Mouse (Mus musculus): ENCODE results near the gene Fgd3. TPM values are rescaled to one million over a fixed set of nuclear protein-coding genes. Genes with fewer than 3 reads are reported as not detected.

The Fgd3 gene
- total and polyA plus RNA-seq, 3 experiments, result 4.1 to 11.2 (median 4.7) TPM

DNA sequence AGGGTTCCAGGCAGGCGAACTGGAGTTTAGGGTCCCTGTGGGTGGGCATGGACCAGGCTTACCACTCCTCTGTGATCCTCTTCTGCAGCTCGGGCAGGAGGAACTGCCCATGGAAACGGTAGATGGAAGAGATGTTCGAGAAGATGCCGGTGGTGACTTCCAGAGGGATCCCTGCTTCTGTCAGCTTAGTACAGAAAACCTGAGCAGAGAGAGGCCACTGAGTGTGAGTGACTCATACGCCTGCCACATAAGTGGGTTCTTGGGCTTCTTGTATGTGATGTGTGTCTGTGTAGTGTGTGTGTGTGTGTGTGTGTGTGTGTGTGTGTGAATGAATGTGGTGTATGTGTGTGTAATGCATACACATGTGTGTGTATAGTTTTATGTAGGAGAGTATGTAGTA is 32.9 kb downstream of the Fgd3 start:
- ATAC-seq (ENCODE audit: extremely low read depth, insufficient number of reproducible peaks, low FRiP score, poor library complexity, severe bottlenecking) (no peak), DNase-seq (ENCODE audit: low spot score) (no peak)
- Histone ChIP-seq H3K27me3 (ENCODE audit: insufficient read depth, low read length) (no peaks in the 10 kb centered on the region; the same call in 1 of the 2 replicates), H3K36me3 (replicated peaks) (peaks cover 89% of the 10 kb centered on the region), H3K4me3 (ENCODE audit: low read depth, low read length) (no peak overlapping the region; the same call in 1 of the 2 replicates), H3K9me3 (replicated peaks) (no peaks in the 10 kb centered on the region), H3K4me1 (ENCODE audit: insufficient read depth, low read depth, low read length) (no peaks in the 10 kb centered on the region)
- TF ChIP-seq GATA2 (IDR thresholded peaks at IDR 0.05; ENCODE audit: borderline replicate concordance, low read depth, low read length) (no peak), CTCF (IDR thresholded peaks at IDR 0.05; ENCODE audit: low read depth, low read length) (no peak), GATA1 (IDR thresholded peaks at IDR 0.05; ENCODE audit: borderline replicate concordance, low read length) (no peak), POLR2AphosphoS5 (IDR thresholded peaks at IDR 0.05; ENCODE audit: insufficient replicate concordance, low read depth, low read length) (no peak), TAL1 (conservative IDR thresholded peaks at IDR 0.05; ENCODE audit: low read depth, low read length) (no peak)

DNA sequence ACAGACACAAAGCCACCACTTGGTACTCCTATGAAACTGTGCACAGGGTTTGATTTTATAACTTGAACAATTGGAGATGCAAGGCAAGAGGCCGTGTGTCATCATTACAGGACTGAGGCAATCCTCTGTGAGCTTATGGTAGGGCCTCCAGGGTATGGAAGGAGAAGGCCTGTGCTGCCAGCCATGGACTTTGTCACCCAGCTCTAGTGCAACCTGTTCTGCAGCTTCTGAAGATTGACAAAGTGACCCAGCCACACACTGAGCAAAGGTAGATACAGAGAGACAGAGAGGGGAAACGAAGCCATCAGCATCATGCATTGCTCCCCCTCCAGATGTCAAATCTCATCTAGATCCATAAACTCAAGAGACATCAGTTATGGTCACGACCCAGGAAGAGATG is 33.4 kb downstream of the Fgd3 start:
- Histone ChIP-seq H3K9me3 (replicated peaks) (no peaks in the 10 kb centered on the region), H3K4me3 (ENCODE audit: low read depth, low read length) (no peak overlapping the region), H3K36me3 (replicated peaks) (peaks cover 89% of the 10 kb centered on the region), H3K4me1 (ENCODE audit: insufficient read depth, low read depth, low read length) (no peaks in the 10 kb centered on the region), H3K27me3 (ENCODE audit: insufficient read depth, low read length) (no peaks in the 10 kb centered on the region; the same call in 1 of the 2 replicates)
- ATAC-seq (ENCODE audit: extremely low read depth, insufficient number of reproducible peaks, low FRiP score, poor library complexity, severe bottlenecking), result no peak
- no peak for DNase-seq (ENCODE audit: low spot score)
- TF ChIP-seq GATA2 (IDR thresholded peaks at IDR 0.05; ENCODE audit: borderline replicate concordance, low read depth, low read length), result no peak

DNA sequence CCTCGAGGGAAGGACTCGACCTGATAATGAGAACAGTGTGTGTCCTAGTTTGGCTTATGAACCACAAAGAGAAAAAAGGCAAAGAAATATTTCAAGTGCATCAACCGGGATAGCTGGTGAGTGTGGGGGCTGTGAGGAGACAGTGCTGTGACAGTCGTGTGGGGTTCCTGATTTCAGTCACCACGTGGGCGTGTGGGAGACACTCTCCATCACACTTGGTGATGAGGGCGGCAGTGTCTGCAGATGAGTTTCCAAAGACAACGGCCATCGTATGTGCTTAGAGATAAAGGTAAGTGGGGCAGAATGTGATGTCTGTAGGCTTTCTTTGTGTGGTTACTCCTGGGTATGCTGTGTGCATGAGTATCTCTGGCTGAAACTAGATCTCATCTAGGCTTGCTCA is 36.4 kb downstream of the Fgd3 start:
- DNase-seq (ENCODE audit: low spot score) (no peak), ATAC-seq (ENCODE audit: extremely low read depth, insufficient number of reproducible peaks, low FRiP score, poor library complexity, severe bottlenecking) (no peak)
- H3K9me3 ChIP-seq (replicated peaks), result no peaks in the 10 kb centered on the region; the same call in 1 of the 2 replicates
- no peak overlapping the region for H3K4me3 ChIP-seq (ENCODE audit: low read depth, low read length)
- H3K27me3 ChIP-seq (ENCODE audit: insufficient read depth, low read length), result no peaks in the 10 kb centered on the region; the same call in 1 of the 2 replicates
- H3K36me3 ChIP-seq (replicated peaks), result peaks cover 92% of the 10 kb centered on the region
- TF ChIP-seq POLR2AphosphoS5 (IDR thresholded peaks at IDR 0.05; ENCODE audit: insufficient replicate concordance, low read depth, low read length), result no peak
- no peak for TF ChIP-seq GATA1 (IDR thresholded peaks at IDR 0.05; ENCODE audit: borderline replicate concordance, low read length)
- TF ChIP-seq GATA2 (IDR thresholded peaks at IDR 0.05; ENCODE audit: borderline replicate concordance, low read depth, low read length), result no peak
- TF ChIP-seq CTCF (IDR thresholded peaks at IDR 0.05; ENCODE audit: low read depth, low read length), result no peak
- TF ChIP-seq TAL1 (conservative IDR thresholded peaks at IDR 0.05; ENCODE audit: low read depth, low read length), result no peak
- H3K4me1 ChIP-seq (ENCODE audit: insufficient read depth, low read depth, low read length), result no peaks in the 10 kb centered on the region

GRCm38 (mm10) chr13:49282168-49282567 is 37.9 kb downstream of the Fgd3 start:
- Histone ChIP-seq H3K27me3 (ENCODE audit: insufficient read depth, low read length) (no peaks in the 10 kb centered on the region), H3K9me3 (replicated peaks) (no peaks in the 10 kb centered on the region; the same call in 1 of the 2 replicates), H3K4me1 (ENCODE audit: insufficient read depth, low read depth, low read length) (no peaks in the 10 kb centered on the region), H3K4me3 (ENCODE audit: low read depth, low read length) (no peak overlapping the region), H3K36me3 (replicated peaks) (peaks cover 91% of the 10 kb centered on the region)
- ATAC-seq (ENCODE audit: extremely low read depth, insufficient number of reproducible peaks, low FRiP score, poor library complexity, severe bottlenecking) (no peak), DNase-seq (ENCODE audit: low spot score) (no peak)
- TF ChIP-seq POLR2AphosphoS5 (IDR thresholded peaks at IDR 0.05; ENCODE audit: insufficient replicate concordance, low read depth, low read length), result no peak
- no peak for TF ChIP-seq GATA1 (IDR thresholded peaks at IDR 0.05; ENCODE audit: borderline replicate concordance, low read length)
- no peak for TF ChIP-seq CTCF (IDR thresholded peaks at IDR 0.05; ENCODE audit: low read depth, low read length)
- TF ChIP-seq GATA2 (IDR thresholded peaks at IDR 0.05; ENCODE audit: borderline replicate concordance, low read depth, low read length), result no peak
- TF ChIP-seq TAL1 (conservative IDR thresholded peaks at IDR 0.05; ENCODE audit: low read depth, low read length), result no peak

GRCm38 (mm10) chr13:49271831-49272765 is 48.0 kb downstream of the Fgd3 start:
- no peak for TF ChIP-seq GATA2 (IDR thresholded peaks at IDR 0.05; ENCODE audit: borderline replicate concordance, low read depth, low read length)
- DNase-seq (ENCODE audit: low spot score) (no peak), ATAC-seq (ENCODE audit: extremely low read depth, insufficient number of reproducible peaks, low FRiP score, poor library complexity, severe bottlenecking) (peak; percentile 55)
- Histone ChIP-seq H3K27me3 (ENCODE audit: insufficient read depth, low read length) (peaks cover 7% of the 10 kb centered on the region; the same call in 1 of the 2 replicates), H3K4me3 (ENCODE audit: low read depth, low read length) (no peak overlapping the region), H3K9me3 (replicated peaks) (no peaks in the 10 kb centered on the region), H3K4me1 (ENCODE audit: insufficient read depth, low read depth, low read length) (peaks cover 9% of the 10 kb centered on the region), H3K36me3 (replicated peaks) (peaks cover 95% of the 10 kb centered on the region)

- DNase-seq (ENCODE audit: low spot score) (no peak), ATAC-seq (ENCODE audit: extremely low read depth, insufficient number of reproducible peaks, low FRiP score, poor library complexity, severe bottlenecking) (no peak)
- Histone ChIP-seq H3K27me3 (ENCODE audit: insufficient read depth, low read length) (peaks cover 8% of the 10 kb centered on the region; the same call in 1 of the 2 replicates), H3K36me3 (replicated peaks) (peaks cover 91% of the 10 kb centered on the region), H3K4me3 (ENCODE audit: low read depth, low read length) (no peak overlapping the region), H3K9me3 (replicated peaks) (no peaks in the 10 kb centered on the region), H3K4me1 (ENCODE audit: insufficient read depth, low read depth, low read length) (peaks cover 9% of the 10 kb centered on the region)
- TF ChIP-seq GATA1 (IDR thresholded peaks at IDR 0.05; ENCODE audit: borderline replicate concordance, low read length) (no peak), TAL1 (conservative IDR thresholded peaks at IDR 0.05; ENCODE audit: low read depth, low read length) (no peak), GATA2 (IDR thresholded peaks at IDR 0.05; ENCODE audit: borderline replicate concordance, low read depth, low read length) (no peak), POLR2AphosphoS5 (IDR thresholded peaks at IDR 0.05; ENCODE audit: insufficient replicate concordance, low read depth, low read length) (no peak), CTCF (IDR thresholded peaks at IDR 0.05; ENCODE audit: low read depth, low read length) (no peak)
These were observed 49.6 kb downstream of the Fgd3 start for GRCm38 (mm10) chr13:49270500-49270899.

Measured in G1E (cell line).